Mouse (Mus musculus): ENCODE data around the gene Ttf1.

DNA sequence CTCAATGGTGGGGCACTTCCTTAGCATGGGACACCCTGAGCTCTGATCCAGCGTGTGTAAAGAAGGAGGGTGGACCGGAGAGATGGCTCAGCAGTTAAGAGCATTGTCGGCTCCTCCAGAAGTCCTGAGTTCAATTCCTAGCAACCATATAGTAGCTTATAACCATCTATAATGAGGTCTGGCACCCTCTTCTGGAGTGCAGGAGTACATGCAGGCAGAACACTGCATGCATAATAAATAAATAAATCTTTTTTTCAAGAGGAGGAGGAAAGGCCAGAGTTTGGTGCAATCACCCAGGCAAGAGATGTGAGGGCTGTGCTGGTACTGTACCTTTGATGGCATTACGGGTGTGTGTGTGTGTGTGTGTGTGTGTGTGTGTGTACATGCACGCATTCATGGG is 17.9 kb upstream of the Ttf1 start:
- no peak for TF ChIP-seq EP300 (IDR thresholded peaks at IDR 0.05; ENCODE audit: low read depth)
- no peak for TF ChIP-seq CTCF (IDR thresholded peaks at IDR 0.05; ENCODE audit: low read depth)
